Mouse (Mus musculus): Measurements from ENCODE around the gene Cldn34b4. TPM values are rescaled to one million over a fixed set of nuclear protein-coding genes. Genes with fewer than 3 reads are reported as not detected.

Gene Cldn34b4
- not detected in 2 replicates for polyA plus RNA-seq (2015; fragmentation: Nextera tagmentation; extraction: Ambion mirVana)

GRCm38 (mm10) chrX:76393050-76393449 is at the start of gene Cldn34b4:
Cldn34b4 (plus strand) TSS chrX:76393350.

Other genes with a start within 250 kb of the Cldn34b4 start
- gene Cldn34b3, start 129.0 kb upstream of the Cldn34b4 start, polyA plus RNA-seq (2015; fragmentation: Nextera tagmentation; extraction: Ambion mirVana) = 0.22 TPM in 1 of 2 replicates, not detected in the other
- not detected in 2 replicates for gene Cldn34d, start 209.6 kb downstream of the Cldn34b4 start, polyA plus RNA-seq (2015; fragmentation: Nextera tagmentation; extraction: Ambion mirVana)

Measured in adrenal gland, postnatal 0 days (tissue).